Mouse (Mus musculus): ENCODE measurements around the gene Hoxb13. TPM values are rescaled to one million over a fixed set of nuclear protein-coding genes. Genes with fewer than 3 reads are reported as not detected.
A peak's percentile ranks its signal among the peaks of the same experiment; 100 is the strongest.

Hoxb13 gene
- polyA plus RNA-seq, 2 experiments: not detected

- TF ChIP-seq POLR2A (IDR thresholded peaks at IDR 0.05; ENCODE audit: borderline replicate concordance, extremely low read depth, insufficient read depth, insufficient read length): no peak
- WGBS: 75% methylated on average over 9 of the region's 9 CpGs
- no peaks in the 10 kb centered on the region for H3K4me1 ChIP-seq (ENCODE audit: control insufficient read depth, insufficient read depth, low read length)
- H3K27ac ChIP-seq (replicated peaks; ENCODE audit: low read depth, low read length): no peak overlapping the region
- no peaks in the 10 kb centered on the region for H3K9me3 ChIP-seq (ENCODE audit: control insufficient read depth, low read length)
- ATAC-seq (ENCODE audit: low FRiP score, low read depth): no peak
- H3K9ac ChIP-seq (ENCODE audit: low read depth, low read length, severe bottlenecking): no peak overlapping the region
- no peak overlapping the region for H3K4me2 ChIP-seq (replicated peaks; ENCODE audit: low read depth, low read length, severe bottlenecking)
- no peak for DNase-seq (ENCODE audit: low spot score)
- H3K27me3 ChIP-seq (ENCODE audit: control insufficient read depth, insufficient read depth, low read length): no peaks in the 10 kb centered on the region
- H3K36me3 ChIP-seq (ENCODE audit: control insufficient read depth, insufficient read depth, low read length): no peaks in the 10 kb centered on the region
- H3K4me3 ChIP-seq (replicated peaks; ENCODE audit: low read length): no peak overlapping the region
These were observed 33.6 kb downstream of the Hoxb13 start for GRCm38 (mm10) chr11:96227676-96228075.

GRCm38 (mm10) chr11:96234906-96235305 is 40.8 kb downstream of the Hoxb13 start:
- no peaks in the 10 kb centered on the region for H3K4me1 ChIP-seq (ENCODE audit: control insufficient read depth, insufficient read depth, low read length)
- no peaks in the 10 kb centered on the region for H3K36me3 ChIP-seq (ENCODE audit: control insufficient read depth, insufficient read depth, low read length)
- ATAC-seq (ENCODE audit: low FRiP score, low read depth) (no peak), DNase-seq (ENCODE audit: low spot score) (no peak)
- H3K4me2 ChIP-seq (replicated peaks; ENCODE audit: low read depth, low read length, severe bottlenecking): no peak overlapping the region
- TF ChIP-seq POLR2A (IDR thresholded peaks at IDR 0.05; ENCODE audit: borderline replicate concordance, extremely low read depth, insufficient read depth, insufficient read length): no peak
- no peak overlapping the region for H3K4me3 ChIP-seq (replicated peaks; ENCODE audit: low read length)
- under 1% methylated on average over 12 of the region's 12 CpGs for WGBS
- 0 out of 2 replicates have a peak, but pooled peaks cover 10% of the 10 kb centered on the region for H3K27me3 ChIP-seq (ENCODE audit: control insufficient read depth, insufficient read depth, low read length)
- H3K9ac ChIP-seq (ENCODE audit: low read depth, low read length, severe bottlenecking): no peak overlapping the region
- H3K9me3 ChIP-seq (ENCODE audit: control insufficient read depth, low read length): 0 out of 2 replicates have a peak, but pooled peaks cover 4% of the 10 kb centered on the region
- H3K27ac ChIP-seq (replicated peaks; ENCODE audit: low read depth, low read length): no peak overlapping the region

- Histone ChIP-seq H3K9me3 (ENCODE audit: control insufficient read depth, low read length) (0 out of 2 replicates have a peak, but pooled peaks cover 4% of the 10 kb centered on the region), H3K9ac (ENCODE audit: low read depth, low read length, severe bottlenecking) (no peak overlapping the region), H3K4me2 (replicated peaks; ENCODE audit: low read depth, low read length, severe bottlenecking) (no peak overlapping the region; the same call in 1 of the 2 replicates), H3K27me3 (ENCODE audit: control insufficient read depth, insufficient read depth, low read length) (0 out of 2 replicates have a peak, but pooled peaks cover 3% of the 10 kb centered on the region), H3K36me3 (ENCODE audit: control insufficient read depth, insufficient read depth, low read length) (no peaks in the 10 kb centered on the region), H3K4me3 (replicated peaks; ENCODE audit: low read length) (no peak overlapping the region), H3K27ac (replicated peaks; ENCODE audit: low read depth, low read length) (no peak overlapping the region), H3K4me1 (ENCODE audit: control insufficient read depth, insufficient read depth, low read length) (no peaks in the 10 kb centered on the region)
- under 1% methylated on average over 7 of the region's 7 CpGs for WGBS
- no peak for TF ChIP-seq POLR2A (IDR thresholded peaks at IDR 0.05; ENCODE audit: borderline replicate concordance, extremely low read depth, insufficient read depth, insufficient read length)
- DNase-seq (ENCODE audit: low spot score) (peak; percentile 67), ATAC-seq (ENCODE audit: low FRiP score, low read depth) (no peak)
These were observed 46.1 kb downstream of the Hoxb13 start for GRCm38 (mm10) chr11:96240211-96240610.

Other genes with a start within 250 kb of the Hoxb13 start
- 22.4 and 22.8 TPM in 2 replicates for gene Igf2bp1, start 188.4 kb upstream of the Hoxb13 start, polyA plus RNA-seq (2012; rRNA removed)
- 26.7 and 35.7 TPM in 2 replicates for gene Igf2bp1, start 188.4 kb upstream of the Hoxb13 start, polyA plus RNA-seq (2014; fragmentation: Nextera tagmentation; extraction: Ambion mirVana)
- gene Gip, start 169.8 kb upstream of the Hoxb13 start, polyA plus RNA-seq (2012; rRNA removed): 0.18 TPM in 1 of 2 replicates, not detected in the other
- not detected in 2 replicates for gene Gip, start 169.8 kb upstream of the Hoxb13 start, polyA plus RNA-seq (2014; fragmentation: Nextera tagmentation; extraction: Ambion mirVana)
- 30.5 and 41.6 TPM in 2 replicates for gene Snf8, start 159.4 kb upstream of the Hoxb13 start, polyA plus RNA-seq (2012; rRNA removed)
- 39.4 and 40.0 TPM in 2 replicates for gene Snf8, start 159.4 kb upstream of the Hoxb13 start, polyA plus RNA-seq (2014; fragmentation: Nextera tagmentation; extraction: Ambion mirVana)
- 68.9 and 72.6 TPM in 2 replicates for gene Ube2z, start 128.9 kb upstream of the Hoxb13 start, polyA plus RNA-seq (2012; rRNA removed)
- gene Ube2z, start 128.9 kb upstream of the Hoxb13 start, polyA plus RNA-seq (2014; fragmentation: Nextera tagmentation; extraction: Ambion mirVana): 40.9 and 41.3 TPM in 2 replicates
- gene Atp5g1, start 118.6 kb upstream of the Hoxb13 start, polyA plus RNA-seq (2012; rRNA removed): 265 and 369 TPM in 2 replicates
- 678 and 741 TPM in 2 replicates for gene Atp5g1, start 118.6 kb upstream of the Hoxb13 start, polyA plus RNA-seq (2014; fragmentation: Nextera tagmentation; extraction: Ambion mirVana)
- gene Calcoco2, start 82.4 kb upstream of the Hoxb13 start, polyA plus RNA-seq (2012; rRNA removed): not detected in 2 replicates
- gene Calcoco2, start 82.4 kb upstream of the Hoxb13 start, polyA plus RNA-seq (2014; fragmentation: Nextera tagmentation; extraction: Ambion mirVana): not detected in 2 replicates
- 0.04 and 0.05 TPM in 2 replicates for gene Ttll6, start 60.5 kb upstream of the Hoxb13 start, polyA plus RNA-seq (2012; rRNA removed)
- gene Ttll6, start 60.5 kb upstream of the Hoxb13 start, polyA plus RNA-seq (2014; fragmentation: Nextera tagmentation; extraction: Ambion mirVana): not detected in 2 replicates
- 3.2 and 4.4 TPM in 2 replicates for gene Hoxb9, start 77.1 kb downstream of the Hoxb13 start, polyA plus RNA-seq (2012; rRNA removed)
- gene Hoxb9, start 77.1 kb downstream of the Hoxb13 start, polyA plus RNA-seq (2014; fragmentation: Nextera tagmentation; extraction: Ambion mirVana): 1.1 and 1.2 TPM in 2 replicates
- 2.1 and 2.3 TPM in 2 replicates for gene Hoxb8, start 87.6 kb downstream of the Hoxb13 start, polyA plus RNA-seq (2012; rRNA removed)
- gene Hoxb8, start 87.6 kb downstream of the Hoxb13 start, polyA plus RNA-seq (2014; fragmentation: Nextera tagmentation; extraction: Ambion mirVana): 0.10 and 0.43 TPM in 2 replicates
- gene Hoxb7, start 92.3 kb downstream of the Hoxb13 start, polyA plus RNA-seq (2012; rRNA removed): 2.0 and 2.7 TPM in 2 replicates
- gene Hoxb7, start 92.3 kb downstream of the Hoxb13 start, polyA plus RNA-seq (2014; fragmentation: Nextera tagmentation; extraction: Ambion mirVana): 2.2 and 4.4 TPM in 2 replicates
- 2.2 and 2.8 TPM in 2 replicates for gene Hoxb6, start 98.2 kb downstream of the Hoxb13 start, polyA plus RNA-seq (2012; rRNA removed)
- 0.30 and 0.61 TPM in 2 replicates for gene Hoxb6, start 98.2 kb downstream of the Hoxb13 start, polyA plus RNA-seq (2014; fragmentation: Nextera tagmentation; extraction: Ambion mirVana)
- gene Hoxb5, start 109.0 kb downstream of the Hoxb13 start, polyA plus RNA-seq (2012; rRNA removed): 1.8 TPM in 2 replicates
- 0.51 and 0.85 TPM in 2 replicates for gene Hoxb5, start 109.0 kb downstream of the Hoxb13 start, polyA plus RNA-seq (2014; fragmentation: Nextera tagmentation; extraction: Ambion mirVana)
- gene Hoxb4, start 124.0 kb downstream of the Hoxb13 start, polyA plus RNA-seq (2012; rRNA removed): 2.3 and 2.5 TPM in 2 replicates
- gene Hoxb4, start 124.0 kb downstream of the Hoxb13 start, polyA plus RNA-seq (2014; fragmentation: Nextera tagmentation; extraction: Ambion mirVana): 0.17 and 0.28 TPM in 2 replicates
- gene Hoxb3, start 129.0 kb downstream of the Hoxb13 start, polyA plus RNA-seq (2012; rRNA removed): 4.9 and 5.4 TPM in 2 replicates
- gene Hoxb3, start 129.0 kb downstream of the Hoxb13 start, polyA plus RNA-seq (2014; fragmentation: Nextera tagmentation; extraction: Ambion mirVana): 0.18 and 0.69 TPM in 2 replicates
- 9.6 and 9.9 TPM in 2 replicates for gene Hoxb2, start 156.2 kb downstream of the Hoxb13 start, polyA plus RNA-seq (2012; rRNA removed)
- gene Hoxb2, start 156.2 kb downstream of the Hoxb13 start, polyA plus RNA-seq (2014; fragmentation: Nextera tagmentation; extraction: Ambion mirVana): 4.2 and 5.8 TPM in 2 replicates
- gene Hoxb1, start 171.4 kb downstream of the Hoxb13 start, polyA plus RNA-seq (2012; rRNA removed): 0.11 TPM in 1 of 2 replicates, not detected in the other
- not detected in 2 replicates for gene Hoxb1, start 171.4 kb downstream of the Hoxb13 start, polyA plus RNA-seq (2014; fragmentation: Nextera tagmentation; extraction: Ambion mirVana)